Mouse (Mus musculus) layer of hippocampus, postnatal 25 days (tissue): ENCODE data around the gene Mcu. TPM values are rescaled to one million over a fixed set of nuclear protein-coding genes. Genes with fewer than 3 reads are reported as not detected.

Experiments
- total RNA-seq, 2 experiments: library from RNA; stranded (reverse); gene quantifications; 2 replicates each; pipeline ENCODE4 v1.2.3; 2021

Gene Mcu
- total RNA-seq, 2 experiments from 2014 or later, result 47.4 to 54.5 TPM

Other genes starting within 250 kb of the Mcu start
- gene Gm10273, start 221.1 kb downstream of the Mcu start, total RNA-seq, result 10 to 100 TPM; 36.5 to 39.6 TPM
- not detected for gene Pla2g12b, start 213.0 kb downstream of the Mcu start, total RNA-seq
- gene Oit3, start 174.9 kb downstream of the Mcu start, total RNA-seq, result under 1 TPM in 1 of 2 experiments, not detected in 1; 0.16 TPM
- not detected for gene Gm10322, start 629 bp downstream of the Mcu start, total RNA-seq
- 10 to 100 TPM; 94.0 to 99.5 TPM for gene Micu1, start 85.8 kb upstream of the Mcu start, total RNA-seq